Mouse (Mus musculus) gastrocnemius, postnatal 4 days (tissue): ENCODE data around the gene Fam207a. TPM values are rescaled to one million over a fixed set of nuclear protein-coding genes. Genes with fewer than 3 reads are reported as not detected.

Experiments
- DNase-seq, 2 experiments: peaks; one replicate each; pipeline ENCODE4 v3.0.0; 2021 to 2022; ENCODE audit warnings: low spot score in 2 of 2, mixed read lengths in 2 of 2
- long read RNA-seq, 2 experiments: library from polyadenylated mRNA; stranded (forward); transcript quantifications; one replicate each; pipeline ENCODE4 v2.0.0; 2021
- total RNA-seq, 2 experiments: library from RNA; stranded (reverse); gene quantifications; 2 replicates each; pipeline ENCODE4 v1.2.3; 2021

Fam207a gene
- total RNA-seq = 10 to 100 TPM; 14.4 to 14.7 TPM
- long read RNA-seq, experiment 1, transcript Fam207a-201 (6 exons, 2,394 nt) = major isoform, 24 of 28 reads
- long read RNA-seq, experiment 1, partial matches to known transcripts = 0 of 28 reads
- long read RNA-seq, experiment 1, other reads (novel, unspliced or antisense) = 4 of 28 reads
- long read RNA-seq, experiment 2, transcript Fam207a-201 (6 exons, 2,394 nt) = major isoform, 25 of 38 reads
- long read RNA-seq, experiment 2, partial matches to known transcripts = 1 of 38 reads
- long read RNA-seq, experiment 2, other reads (novel, unspliced or antisense) = 12 of 38 reads

- peak; percentile 92 to 95 for DNase-seq
Measured at GRCm38 (mm10) chr10:77515385-77516348, at the start of gene Fam207a. Gene Fam207a, minus strand, starts transcription at chr10:77515785.

GRCm38 (mm10) chr10:77565005-77565404 lies 49.4 kb upstream of the Fam207a start:
- DNase-seq = no peak

GRCm38 (mm10) chr10:77561508-77561907 lies 45.9 kb upstream of the Fam207a start:
- DNase-seq = no peak

GRCm38 (mm10) chr10:77560830-77561229 lies 45.2 kb upstream of the Fam207a start:
- DNase-seq = no peak

- DNase-seq = no peak
Measured at GRCm38 (mm10) chr10:77560090-77560489, 44.5 kb upstream of the Fam207a start.

- DNase-seq = no peak
Measured at GRCm38 (mm10) chr10:77557641-77558040, 42.1 kb upstream of the Fam207a start.

- no peak for DNase-seq
Measured at GRCm38 (mm10) chr10:77556631-77557030, 41.0 kb upstream of the Fam207a start.

- no peak for DNase-seq
Measured at GRCm38 (mm10) chr10:77554918-77555317, 39.3 kb upstream of the Fam207a start.

GRCm38 (mm10) chr10:77553285-77553684 lies 37.7 kb upstream of the Fam207a start:
- DNase-seq = no peak

- DNase-seq = no peak
Measured at GRCm38 (mm10) chr10:77552162-77552561, 36.6 kb upstream of the Fam207a start.

- no peak for DNase-seq
Measured at GRCm38 (mm10) chr10:77550874-77551273, 35.3 kb upstream of the Fam207a start.

GRCm38 (mm10) chr10:77548576-77548975 lies 33.0 kb upstream of the Fam207a start:
- DNase-seq = no peak

GRCm38 (mm10) chr10:77544916-77545315 lies 29.3 kb upstream of the Fam207a start:
- peak in 1 of 2 experiments; percentile 79 for DNase-seq

- DNase-seq = no peak
Measured at GRCm38 (mm10) chr10:77543226-77543625, 27.6 kb upstream of the Fam207a start.

GRCm38 (mm10) chr10:77541864-77542666 lies 26.5 kb upstream of the Fam207a start:
- DNase-seq = no peak

- DNase-seq = no peak
Measured at GRCm38 (mm10) chr10:77540576-77541102, 25.1 kb upstream of the Fam207a start.

GRCm38 (mm10) chr10:77539320-77539945 lies 23.8 kb upstream of the Fam207a start:
- DNase-seq = no peak

GRCm38 (mm10) chr10:77537215-77538209 lies 21.9 kb upstream of the Fam207a start:
- no peak for DNase-seq

- DNase-seq = no peak
Measured at GRCm38 (mm10) chr10:77536727-77537126, 21.1 kb upstream of the Fam207a start.
